Mouse (Mus musculus): ENCODE measurements around the gene Psip1.
A peak's percentile ranks its signal among the peaks of the same experiment; 100 is the strongest.
"Not testable (repeated sequence)": the region's sequence is repeated elsewhere in the genome, so short reads cannot be mapped to it uniquely, and the experiment has no call there.

Gene Psip1

DNA sequence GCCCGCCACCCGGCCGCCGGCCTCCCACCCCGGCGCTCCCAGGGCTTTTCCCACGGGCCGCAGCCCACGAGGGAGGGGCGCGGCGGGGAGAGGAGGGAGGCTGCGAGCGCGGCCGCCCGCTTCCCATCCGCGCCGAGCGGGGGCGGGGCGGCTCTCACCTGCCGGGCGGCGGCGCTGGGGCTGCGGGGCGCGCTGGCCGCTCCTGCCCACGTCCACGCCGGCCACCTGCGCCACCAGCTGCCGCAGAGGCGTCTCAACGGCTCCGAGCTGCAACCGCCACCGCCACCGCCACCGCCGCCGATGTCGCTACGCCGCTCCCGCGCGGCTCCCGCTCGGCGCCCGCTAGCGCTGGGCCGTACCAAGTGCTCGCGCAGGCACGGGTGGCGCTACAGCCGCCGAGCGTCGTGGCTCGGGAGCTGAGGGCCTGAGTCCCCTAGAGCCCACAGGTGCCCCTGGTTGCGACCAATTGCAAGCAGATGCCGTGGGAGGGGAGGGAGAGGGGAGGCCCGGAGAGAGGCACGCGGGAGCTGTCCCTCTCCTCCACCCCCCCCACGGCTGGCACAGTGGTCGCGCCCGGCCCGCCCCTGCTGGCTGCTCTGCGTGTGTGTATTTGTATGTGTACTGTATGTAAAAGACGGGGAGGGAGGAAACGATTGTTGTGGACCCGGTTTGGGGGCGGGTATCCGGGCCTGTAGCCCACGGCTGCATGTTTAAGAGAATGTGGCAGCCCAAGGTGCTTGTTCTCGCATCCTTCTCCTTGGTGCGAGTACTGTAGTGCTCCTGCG lies at the start of gene Psip1:
Gene Psip1, minus strand, starts transcription at position 343 of the 785 bp plus-strand sequence.
- peak; percentile 93 to 95 for DNase-seq

- no peak for DNase-seq
These were observed 47.8 kb upstream of the Psip1 start for GRCm38 (mm10) chr4:83534024-83534423.

DNA sequence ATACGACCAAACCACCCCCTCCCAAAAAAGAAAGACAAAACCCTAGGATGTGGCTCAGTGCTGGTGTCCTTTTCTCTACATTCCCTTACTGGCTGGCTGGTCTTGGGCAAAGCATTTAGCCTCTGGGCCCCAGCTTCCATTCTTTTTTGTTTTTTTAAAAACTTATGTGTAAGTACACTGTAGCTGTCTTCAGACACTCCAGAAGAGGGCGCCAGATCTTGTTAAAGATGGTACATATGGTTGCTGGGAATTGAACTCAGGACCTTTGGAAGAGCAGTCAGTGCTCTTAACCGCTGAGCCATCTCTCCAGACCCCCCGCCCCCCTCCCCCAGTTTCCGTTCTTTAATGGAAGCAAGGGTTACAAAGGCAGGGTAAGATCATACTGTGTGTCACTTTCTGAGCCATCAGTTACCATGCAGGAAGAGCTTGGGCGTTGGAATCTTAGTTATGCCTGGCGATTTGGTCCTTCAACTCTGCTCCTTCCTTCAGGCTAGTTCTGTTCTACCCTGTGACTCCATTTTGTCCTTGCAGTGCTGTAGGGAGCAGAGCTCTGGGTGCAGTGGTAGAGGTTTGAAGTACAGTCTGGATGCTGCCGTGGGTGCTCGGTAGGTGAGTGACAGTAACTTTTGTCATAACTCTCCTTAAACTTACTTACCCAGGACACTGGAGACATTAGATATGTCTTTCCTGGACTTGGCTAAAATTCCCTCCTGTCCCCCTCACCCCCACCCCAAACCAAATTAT lies 47.1 kb upstream of the Psip1 start:
- DNase-seq: no peak

DNA sequence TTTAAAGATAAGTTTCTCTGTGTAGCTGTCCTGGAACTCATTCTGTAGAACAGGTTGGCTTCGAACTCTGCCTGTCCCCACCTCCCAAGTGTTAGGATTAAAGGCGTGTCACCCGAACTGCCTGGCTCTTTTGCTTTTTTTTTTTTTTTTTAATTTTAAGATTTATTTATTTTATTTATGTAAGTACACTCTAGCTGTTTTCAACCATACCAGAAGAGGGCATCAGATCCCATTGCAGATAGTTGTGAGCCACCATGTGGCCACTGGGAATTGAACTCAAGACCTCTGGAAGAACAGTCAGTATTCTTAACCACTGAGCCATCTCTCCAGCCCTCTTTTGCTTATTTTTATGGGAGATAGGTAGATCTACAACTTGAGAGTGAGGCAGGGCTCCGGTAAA lies 43.8 kb upstream of the Psip1 start:
- DNase-seq: not testable (repeated sequence)

DNA sequence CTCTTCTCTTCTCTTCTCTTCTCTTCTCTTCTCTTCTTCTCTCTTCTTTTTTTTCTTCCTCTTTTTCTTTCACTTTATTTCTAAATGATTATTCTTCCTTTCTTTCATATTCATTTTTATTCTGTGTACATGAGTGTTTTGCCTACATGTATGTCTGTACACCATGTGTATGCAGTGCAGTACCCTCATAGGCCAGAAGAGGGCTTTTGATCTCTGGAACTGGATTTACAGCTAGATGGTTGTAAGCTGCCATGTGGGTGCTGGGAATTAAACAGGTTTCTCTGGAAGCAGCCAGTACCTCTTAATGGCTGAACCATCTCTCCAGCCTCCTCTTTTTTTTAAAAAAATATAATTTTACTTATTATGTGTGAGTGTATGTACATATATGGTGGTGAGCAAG lies 41.7 kb upstream of the Psip1 start:
- DNase-seq: peak; percentile 19 to 31

GRCm38 (mm10) chr4:83526988-83527334 lies 40.7 kb upstream of the Psip1 start:
- DNase-seq: no peak

- DNase-seq: no peak
These were observed 40.2 kb upstream of the Psip1 start for GRCm38 (mm10) chr4:83526270-83526987.

- DNase-seq: peak in 1 of 2 experiments; percentile 55
These were observed 39.4 kb upstream of the Psip1 start for GRCm38 (mm10) chr4:83525690-83526055.

- DNase-seq: peak; percentile 93 to 97
These were observed 38.8 kb upstream of the Psip1 start, which contains the start of gene Ccdc171 for GRCm38 (mm10) chr4:83524843-83525689. TSS of gene Ccdc171 (plus strand) at chr4:83525545.

GRCm38 (mm10) chr4:83524456-83524842 lies 38.2 kb upstream of the Psip1 start:
- DNase-seq: peak in 1 of 2 experiments; percentile 9

DNA sequence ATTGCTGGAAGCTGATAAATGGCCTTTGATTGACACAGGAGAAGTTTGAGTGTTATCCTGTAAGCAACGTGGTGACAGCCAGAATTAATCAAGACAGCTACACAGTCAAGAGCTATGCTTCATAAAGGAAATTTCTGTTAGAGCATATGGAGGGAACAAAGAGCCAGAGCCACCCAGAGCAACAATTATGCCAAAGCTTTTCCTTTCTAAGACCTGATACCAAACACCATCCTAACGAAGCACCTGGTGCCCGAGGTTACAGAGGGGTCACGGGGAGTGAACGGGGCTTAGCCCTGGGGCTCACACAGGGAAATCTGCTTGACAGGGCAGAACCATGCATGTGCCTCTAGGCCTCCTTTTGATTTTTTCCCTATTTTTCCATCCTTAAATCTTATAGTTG lies 35.8 kb upstream of the Psip1 start:
- DNase-seq: no peak

DNA sequence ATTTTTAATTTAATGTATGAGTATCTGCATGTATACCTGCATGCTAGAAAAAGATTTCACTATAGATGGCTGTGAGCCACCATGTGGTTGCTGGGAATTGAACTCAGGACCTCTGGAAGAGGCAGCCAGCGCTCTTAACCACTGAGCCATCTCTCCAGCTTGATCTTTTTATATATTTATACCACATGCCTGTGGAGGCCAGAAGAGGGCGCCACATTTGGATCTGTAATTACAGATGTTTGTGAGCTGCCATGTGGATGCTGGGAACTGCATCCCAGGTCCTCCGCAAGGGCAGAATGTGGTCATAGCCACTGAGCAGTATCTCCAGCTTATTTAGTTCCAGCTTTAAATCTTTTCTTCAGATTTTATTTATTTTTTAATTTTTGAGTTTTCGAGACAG lies 34.0 kb upstream of the Psip1 start:
- DNase-seq: no peak

- DNase-seq: no peak
These were observed 33.5 kb upstream of the Psip1 start for GRCm38 (mm10) chr4:83519807-83520206.

- no peak for DNase-seq
These were observed 32.9 kb upstream of the Psip1 start for GRCm38 (mm10) chr4:83519148-83519547.

GRCm38 (mm10) chr4:83516144-83516543 lies 29.9 kb upstream of the Psip1 start:
- not testable (repeated sequence) for DNase-seq

DNA sequence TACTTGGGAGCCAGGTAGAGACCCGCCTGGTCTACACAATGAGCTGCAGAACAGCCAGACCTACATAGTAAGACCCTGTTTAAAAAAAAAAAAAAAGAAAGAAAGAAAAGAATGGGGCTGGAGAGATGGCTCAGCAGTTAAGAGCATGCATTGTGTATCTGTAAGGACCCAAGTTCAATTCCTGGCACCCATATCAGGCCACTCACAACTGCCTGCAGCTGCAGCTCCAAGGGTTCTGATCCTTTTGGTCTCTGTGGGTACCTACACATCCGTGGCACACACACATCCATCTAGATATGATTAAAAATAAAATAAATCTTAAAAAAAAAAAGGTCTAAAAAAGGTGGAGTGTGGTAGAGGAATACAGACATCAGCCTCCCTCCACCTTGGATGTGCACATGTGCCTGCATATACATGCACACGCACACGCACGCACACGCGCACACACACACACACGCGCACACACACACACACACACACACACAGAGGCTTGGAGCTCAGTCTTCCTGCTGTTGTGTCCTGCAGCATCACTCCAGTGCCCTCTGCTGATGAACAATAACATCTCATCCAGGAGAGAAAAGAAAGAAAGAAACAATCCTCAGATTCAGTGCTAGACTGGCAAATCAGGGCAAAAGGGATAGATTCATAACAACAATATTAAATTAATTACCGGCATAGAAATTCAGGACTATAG lies 28.9 kb upstream of the Psip1 start:
- DNase-seq: no peak

DNA sequence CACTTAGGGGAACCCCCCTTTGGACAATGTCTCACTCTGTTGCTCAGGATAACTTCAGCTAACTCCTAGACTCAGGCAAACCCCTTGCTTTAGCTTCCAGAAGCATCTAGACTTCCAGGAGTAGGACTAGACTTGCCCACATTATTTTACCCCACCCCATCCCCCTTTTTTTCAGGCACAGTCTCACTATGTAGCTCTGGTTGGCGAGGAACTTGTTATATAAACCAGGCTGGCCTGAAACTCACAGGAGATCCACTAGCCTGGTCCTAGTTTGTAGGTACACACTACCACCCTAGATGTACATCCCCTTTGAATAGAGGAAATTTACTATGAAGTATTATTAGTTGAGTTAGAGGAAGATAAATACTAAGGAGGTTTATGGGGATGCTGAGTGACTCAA lies 27.9 kb upstream of the Psip1 start:
- DNase-seq: no peak

- no peak for DNase-seq
These were observed 26.4 kb upstream of the Psip1 start for GRCm38 (mm10) chr4:83512644-83513043.

- DNase-seq: no peak
These were observed 26.0 kb upstream of the Psip1 start for GRCm38 (mm10) chr4:83512217-83512616.

GRCm38 (mm10) chr4:83511083-83511482 lies 24.8 kb upstream of the Psip1 start:
- DNase-seq: no peak

GRCm38 (mm10) chr4:83509600-83509999 lies 23.3 kb upstream of the Psip1 start:
- DNase-seq: no peak

GRCm38 (mm10) chr4:83501037-83501430 lies 14.8 kb upstream of the Psip1 start:
- no peak for DNase-seq
